Mouse (Mus musculus): ENCODE measurements around the gene Mael. TPM values are rescaled to one million over a fixed set of nuclear protein-coding genes. Genes with fewer than 3 reads are reported as not detected.

Mael gene
- polyA plus RNA-seq (2014; fragmentation: Nextera tagmentation; extraction: Ambion mirVana) = not detected in 2 replicates

- Histone ChIP-seq H3K27me3 (ENCODE audit: control insufficient read depth, insufficient read depth, low read length) (no peaks in the 10 kb centered on the region), H3K4me3 (ENCODE audit: low read length) (no peak within 1 kb of the TSS), H3K4me2 (replicated peaks; ENCODE audit: low read depth, low read length) (no peak within 1 kb of the TSS), H3K9me3 (ENCODE audit: control insufficient read depth, low read length) (peaks cover 8% of the 10 kb centered on the region), H3K27ac (ENCODE audit: low read depth, low read length) (no peak within 1 kb of the TSS), H3K9ac (ENCODE audit: low read depth, low read length) (no peak within 1 kb of the TSS), H3K36me3 (ENCODE audit: control insufficient read depth, insufficient read depth, low read length) (no peaks in the 10 kb centered on the region), H3K4me1 (ENCODE audit: control insufficient read depth, insufficient read depth, low read length) (no peaks in the 10 kb centered on the region)
- ATAC-seq (ENCODE audit: low FRiP score, low TSS enrichment) = no peak
- 88% methylated on average over 53 of the region's 53 CpGs for WGBS
Measured at GRCm38 (mm10) chr1:166238315-166238969, at the start of gene Mael. Mael (minus strand) TSS chr1:166238747.

GRCm38 (mm10) chr1:166286231-166286630 is 47.7 kb upstream of the Mael start:
- WGBS = 87% methylated on average over 9 of the region's 9 CpGs
- Histone ChIP-seq H3K4me2 (replicated peaks; ENCODE audit: low read depth, low read length) (no peak overlapping the region), H3K27me3 (ENCODE audit: control insufficient read depth, insufficient read depth, low read length) (no peaks in the 10 kb centered on the region), H3K27ac (ENCODE audit: low read depth, low read length) (no peak overlapping the region), H3K36me3 (ENCODE audit: control insufficient read depth, insufficient read depth, low read length) (no peaks in the 10 kb centered on the region), H3K9ac (ENCODE audit: low read depth, low read length) (no peak overlapping the region), H3K4me1 (ENCODE audit: control insufficient read depth, insufficient read depth, low read length) (peaks cover 12% of the 10 kb centered on the region), H3K9me3 (ENCODE audit: control insufficient read depth, low read length) (no peaks in the 10 kb centered on the region), H3K4me3 (ENCODE audit: low read length) (no peak overlapping the region)
- no peak for ATAC-seq (ENCODE audit: low FRiP score, low TSS enrichment)

- H3K4me3 ChIP-seq (ENCODE audit: low read length) = no peak overlapping the region
- no peak for ATAC-seq (ENCODE audit: low FRiP score, low TSS enrichment)
- H3K36me3 ChIP-seq (ENCODE audit: control insufficient read depth, insufficient read depth, low read length) = no peaks in the 10 kb centered on the region
- H3K4me1 ChIP-seq (ENCODE audit: control insufficient read depth, insufficient read depth, low read length) = peaks cover 16% of the 10 kb centered on the region
- no peaks in the 10 kb centered on the region for H3K9me3 ChIP-seq (ENCODE audit: control insufficient read depth, low read length)
- H3K9ac ChIP-seq (ENCODE audit: low read depth, low read length) = no peak overlapping the region
- H3K27ac ChIP-seq (ENCODE audit: low read depth, low read length) = no peak overlapping the region
- H3K4me2 ChIP-seq (replicated peaks; ENCODE audit: low read depth, low read length) = no peak overlapping the region
- H3K27me3 ChIP-seq (ENCODE audit: control insufficient read depth, insufficient read depth, low read length) = no peaks in the 10 kb centered on the region
- WGBS = 75% methylated on average over 8 of the region's 8 CpGs
Measured at GRCm38 (mm10) chr1:166284390-166284789, 45.8 kb upstream of the Mael start.

- Histone ChIP-seq H3K27me3 (ENCODE audit: control insufficient read depth, insufficient read depth, low read length) (no peaks in the 10 kb centered on the region), H3K9ac (ENCODE audit: low read depth, low read length) (no peak overlapping the region), H3K4me2 (replicated peaks; ENCODE audit: low read depth, low read length) (no peak overlapping the region), H3K4me1 (ENCODE audit: control insufficient read depth, insufficient read depth, low read length) (peaks cover 16% of the 10 kb centered on the region), H3K4me3 (ENCODE audit: low read length) (no peak overlapping the region), H3K27ac (ENCODE audit: low read depth, low read length) (no peak overlapping the region), H3K9me3 (ENCODE audit: control insufficient read depth, low read length) (no peaks in the 10 kb centered on the region), H3K36me3 (ENCODE audit: control insufficient read depth, insufficient read depth, low read length) (no peaks in the 10 kb centered on the region)
- WGBS = 92% methylated on average over 6 of the region's 6 CpGs
- no peak for ATAC-seq (ENCODE audit: low FRiP score, low TSS enrichment)
Measured at GRCm38 (mm10) chr1:166283451-166283850, 44.9 kb upstream of the Mael start.

GRCm38 (mm10) chr1:166282597-166283210 is 44.2 kb upstream of the Mael start:
- no peaks in the 10 kb centered on the region for H3K9me3 ChIP-seq (ENCODE audit: control insufficient read depth, low read length)
- H3K4me2 ChIP-seq (replicated peaks; ENCODE audit: low read depth, low read length) = peak overlapping the region; percentile 42
- H3K4me1 ChIP-seq (ENCODE audit: control insufficient read depth, insufficient read depth, low read length) = peaks cover 16% of the 10 kb centered on the region
- no peaks in the 10 kb centered on the region for H3K27me3 ChIP-seq (ENCODE audit: control insufficient read depth, insufficient read depth, low read length)
- peak overlapping the region; percentile 21 for H3K4me3 ChIP-seq (ENCODE audit: low read length)
- H3K9ac ChIP-seq (ENCODE audit: low read depth, low read length) = no peak overlapping the region
- WGBS = 5% methylated on average over 22 of the region's 22 CpGs
- peak; percentile 96 for ATAC-seq (ENCODE audit: low FRiP score, low TSS enrichment)
- H3K36me3 ChIP-seq (ENCODE audit: control insufficient read depth, insufficient read depth, low read length) = no peaks in the 10 kb centered on the region
- H3K27ac ChIP-seq (ENCODE audit: low read depth, low read length) = no peak overlapping the region

- Histone ChIP-seq H3K9me3 (ENCODE audit: control insufficient read depth, low read length) (no peaks in the 10 kb centered on the region), H3K36me3 (ENCODE audit: control insufficient read depth, insufficient read depth, low read length) (no peaks in the 10 kb centered on the region), H3K9ac (ENCODE audit: low read depth, low read length) (no peak overlapping the region), H3K27ac (ENCODE audit: low read depth, low read length) (no peak overlapping the region), H3K27me3 (ENCODE audit: control insufficient read depth, insufficient read depth, low read length) (no peaks in the 10 kb centered on the region), H3K4me1 (ENCODE audit: control insufficient read depth, insufficient read depth, low read length) (peaks cover 16% of the 10 kb centered on the region), H3K4me3 (ENCODE audit: low read length) (no peak overlapping the region), H3K4me2 (replicated peaks; ENCODE audit: low read depth, low read length) (no peak overlapping the region)
- 41% methylated on average over 3 of the region's 3 CpGs for WGBS
- ATAC-seq (ENCODE audit: low FRiP score, low TSS enrichment) = no peak
Measured at GRCm38 (mm10) chr1:166281836-166282235, 43.3 kb upstream of the Mael start.

- no peaks in the 10 kb centered on the region for H3K36me3 ChIP-seq (ENCODE audit: control insufficient read depth, insufficient read depth, low read length)
- peaks cover 16% of the 10 kb centered on the region for H3K4me1 ChIP-seq (ENCODE audit: control insufficient read depth, insufficient read depth, low read length)
- no peak overlapping the region for H3K4me3 ChIP-seq (ENCODE audit: low read length)
- no peaks in the 10 kb centered on the region for H3K9me3 ChIP-seq (ENCODE audit: control insufficient read depth, low read length)
- H3K27me3 ChIP-seq (ENCODE audit: control insufficient read depth, insufficient read depth, low read length) = no peaks in the 10 kb centered on the region
- no peak for ATAC-seq (ENCODE audit: low FRiP score, low TSS enrichment)
- H3K27ac ChIP-seq (ENCODE audit: low read depth, low read length) = no peak overlapping the region
- 43% methylated on average over 1 of the region's 1 CpGs for WGBS
- H3K4me2 ChIP-seq (replicated peaks; ENCODE audit: low read depth, low read length) = no peak overlapping the region
- H3K9ac ChIP-seq (ENCODE audit: low read depth, low read length) = no peak overlapping the region
Measured at GRCm38 (mm10) chr1:166281287-166281686, 42.7 kb upstream of the Mael start.

GRCm38 (mm10) chr1:166280566-166280965 is 42.0 kb upstream of the Mael start:
- H3K27ac ChIP-seq (ENCODE audit: low read depth, low read length) = no peak overlapping the region
- no peaks in the 10 kb centered on the region for H3K27me3 ChIP-seq (ENCODE audit: control insufficient read depth, insufficient read depth, low read length)
- H3K9me3 ChIP-seq (ENCODE audit: control insufficient read depth, low read length) = no peaks in the 10 kb centered on the region
- peaks cover 16% of the 10 kb centered on the region for H3K4me1 ChIP-seq (ENCODE audit: control insufficient read depth, insufficient read depth, low read length)
- 13% methylated on average over 1 of the region's 1 CpGs for WGBS
- no peak overlapping the region for H3K9ac ChIP-seq (ENCODE audit: low read depth, low read length)
- H3K36me3 ChIP-seq (ENCODE audit: control insufficient read depth, insufficient read depth, low read length) = no peaks in the 10 kb centered on the region
- no peak overlapping the region for H3K4me2 ChIP-seq (replicated peaks; ENCODE audit: low read depth, low read length)
- ATAC-seq (ENCODE audit: low FRiP score, low TSS enrichment) = no peak
- H3K4me3 ChIP-seq (ENCODE audit: low read length) = no peak overlapping the region

GRCm38 (mm10) chr1:166279580-166280206 is 41.1 kb upstream of the Mael start:
- Histone ChIP-seq H3K27ac (ENCODE audit: low read depth, low read length) (no peak overlapping the region), H3K4me3 (ENCODE audit: low read length) (no peak overlapping the region), H3K4me1 (ENCODE audit: control insufficient read depth, insufficient read depth, low read length) (peaks cover 16% of the 10 kb centered on the region), H3K9ac (ENCODE audit: low read depth, low read length) (no peak overlapping the region), H3K4me2 (replicated peaks; ENCODE audit: low read depth, low read length) (no peak overlapping the region), H3K36me3 (ENCODE audit: control insufficient read depth, insufficient read depth, low read length) (no peaks in the 10 kb centered on the region), H3K9me3 (ENCODE audit: control insufficient read depth, low read length) (no peaks in the 10 kb centered on the region), H3K27me3 (ENCODE audit: control insufficient read depth, insufficient read depth, low read length) (no peaks in the 10 kb centered on the region)
- no peak for ATAC-seq (ENCODE audit: low FRiP score, low TSS enrichment)
- WGBS = 53% methylated on average over 9 of the region's 9 CpGs
